Comparison of ENCODE assay signal across 7 mouse cellular contexts in the genomic region with DNA sequence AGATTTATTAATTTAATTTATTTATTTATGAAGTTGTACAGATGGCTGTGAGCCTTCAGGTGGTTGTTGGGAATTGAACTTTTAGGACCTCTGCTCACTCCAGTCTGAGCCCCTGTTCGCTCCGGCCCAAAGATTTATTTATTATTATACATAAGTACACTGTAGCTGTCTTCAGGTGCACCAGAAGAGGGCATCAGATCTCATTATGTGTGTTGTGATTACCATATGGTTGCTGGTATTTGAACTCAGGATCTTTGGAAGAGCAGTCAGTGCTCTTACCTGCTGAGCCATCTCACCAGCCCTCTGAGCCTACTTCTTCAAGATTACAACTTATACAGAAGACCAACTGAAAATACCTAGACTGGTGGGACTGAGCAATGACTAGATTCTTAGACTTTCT. TPM values are rescaled to one million over a fixed set of nuclear protein-coding genes. Genes with fewer than 3 reads are reported as not detected.
DNase-seq lines count a peak whose midpoint lies in the region; ATAC-seq and TF ChIP-seq lines count a peak whose summit lies in the region.
"Not testable (repeated sequence)": the region's sequence is repeated elsewhere in the genome, so short reads cannot be mapped to it uniquely, and the experiment has no call there.

No protein-coding gene starts in this region.

- not testable (repeated sequence) for H3K4me2 ChIP-seq in intestine, embryonic 14.5 days (ENCODE audit: low read length); liver, postnatal 0 days (ENCODE audit: low read depth, low read length)

- not testable (repeated sequence) for H3K9me3 ChIP-seq in MEL (replicated peaks; ENCODE audit: insufficient read depth, low read length); intestine, embryonic 14.5 days (ENCODE audit: control insufficient read depth, low read length); liver, postnatal 0 days (ENCODE audit: low read length)

- H3K27me3 ChIP-seq in MEL (ENCODE audit: control insufficient read depth in 1 of 2, insufficient read depth in 2 of 2, low read length in 2 of 2): peaks cover 3 to 10% of the 10 kb centered on the region in 2 experiments; a peak in 3 of 4 replicates
- not testable (repeated sequence) for H3K27me3 ChIP-seq in intestine, embryonic 14.5 days (replicated peaks; ENCODE audit: control insufficient read depth, insufficient read depth, low read length); liver, postnatal 0 days (ENCODE audit: insufficient read depth, low read length); splenic B cell, adult 2 months (ENCODE audit: control insufficient read depth, insufficient read depth, low read length, poor library complexity, severe bottlenecking)

- H3K27ac ChIP-seq in MEL (ENCODE audit: control insufficient read depth, low read depth, low read length); intestine, embryonic 14.5 days (ENCODE audit: low read depth); layer of hippocampus, adult 2 months; liver, postnatal 0 days (ENCODE audit: low read depth): not testable (repeated sequence)

- peak; percentile 9 for TF ChIP-seq RAD21 in MEL (IDR thresholded peaks at IDR 0.05; ENCODE audit: low read depth, low read length)

- H3K36me3 ChIP-seq in MEL (ENCODE audit: control insufficient read depth in 1 of 2, insufficient read depth in 2 of 2, low read length in 2 of 2); intestine, embryonic 14.5 days (ENCODE audit: control insufficient read depth, insufficient read depth, low read length); liver, postnatal 0 days (replicated peaks; ENCODE audit: insufficient read depth, low read length); splenic B cell, adult 2 months (ENCODE audit: control insufficient read depth, insufficient read depth, low read length, poor library complexity, severe bottlenecking): not testable (repeated sequence)

- H3K9ac ChIP-seq in MEL (ENCODE audit: control insufficient read depth, low read depth, low read length, poor library complexity, severe bottlenecking); intestine, embryonic 14.5 days (ENCODE audit: low read length); liver, postnatal 0 days (replicated peaks): not testable (repeated sequence)

- 69% methylated on average over 2 of the region's 2 CpGs for WGBS in intestine, embryonic 14.5 days
- 85% methylated on average over 2 of the region's 2 CpGs for WGBS in liver, postnatal 0 days (ENCODE audit: insufficient replicate concordance)

- not testable (repeated sequence) for TF ChIP-seq POLR2A in MEL (IDR thresholded peaks at IDR 0.05; ENCODE audit: control insufficient read depth in 1 of 2, insufficient read depth in 1 of 2, low read depth in 1 of 2, low read length in 2 of 2, poor library complexity in 1 of 2)

- ATAC-seq in intestine, embryonic 14.5 days (replicated peaks; ENCODE audit: low FRiP score, low TSS enrichment, low read depth); liver, postnatal 0 days: not testable (repeated sequence)

- not testable (repeated sequence) for H3K4me3 ChIP-seq in MEL (ENCODE audit: control insufficient read depth in 1 of 2, insufficient read depth in 1 of 2, low read depth in 2 of 2, low read length in 2 of 2); intestine, embryonic 14.5 days (ENCODE audit: low read depth, low read length); layer of hippocampus, adult 2 months; liver, postnatal 0 days (ENCODE audit: low read depth, low read length)

- not testable (repeated sequence) for H3K4me1 ChIP-seq in MEL (ENCODE audit: control insufficient read depth in 1 of 2, insufficient read depth in 2 of 2, low read length in 2 of 2); intestine, embryonic 14.5 days (replicated peaks; ENCODE audit: control insufficient read depth, insufficient read depth, low read length); liver, postnatal 0 days (ENCODE audit: insufficient read depth)

- TF ChIP-seq CTCF in MEL (IDR thresholded peaks at IDR 0.05 in 2 of 3, conservative IDR thresholded peaks at IDR 0.05 in 1 of 3; ENCODE audit: control insufficient read depth in 1 of 3, insufficient read depth in 1 of 3, low read depth in 2 of 3, low read length in 3 of 3, poor library complexity in 1 of 3, severe bottlenecking in 1 of 3): peak in 1 of 3 experiments; percentile 29; a peak in 1 of 6 replicates
- peak; percentile 50 for TF ChIP-seq CTCF in layer of hippocampus, adult 2 months (conservative IDR thresholded peaks at IDR 0.05)
- peak; percentile 39; the same call in 1 of the 2 replicates for TF ChIP-seq CTCF in liver, postnatal 0 days (IDR thresholded peaks at IDR 0.05; ENCODE audit: low read depth)

- H3K79me2 ChIP-seq in MEL (ENCODE audit: control insufficient read depth, insufficient read depth, low read length, poor library complexity): not testable (repeated sequence)

- DNase-seq in CD4-positive, CD25-positive, alpha-beta regulatory T cell, adult 2 months (ENCODE audit: low read depth, low spot score): peak; percentile 32
- not testable (repeated sequence) for DNase-seq in MEL (ENCODE audit: low read depth, low spot score); layer of hippocampus, adult 2 months (ENCODE audit: low spot score in 2 of 2); liver, postnatal 0 days
- DNase-seq in heart, adult 11 months: peak; percentile 53
- peak; percentile 1 for DNase-seq in intestine, embryonic 14.5 days (ENCODE audit: low spot score)
- DNase-seq in splenic B cell, adult 2 months (ENCODE audit: low read depth, low spot score): peak; percentile 62

- not testable (repeated sequence) for TF ChIP-seq EP300 in MEL (IDR thresholded peaks at IDR 0.05; ENCODE audit: low read depth in 1 of 2, low read length in 2 of 2); liver, postnatal 0 days (IDR thresholded peaks at IDR 0.05; ENCODE audit: low read depth)

TF ChIP-seq in MEL, 35 proteins besides CTCF, POLR2A, EP300 and RAD21:
- 0 out of 2 replicates have a peak, but pooled peaks have one; percentile 7 for TF ChIP-seq ZC3H11A (IDR thresholded peaks at IDR 0.05; ENCODE audit: low read depth, low read length)
- peak; percentile 32 for TF ChIP-seq SMC3 (IDR thresholded peaks at IDR 0.05; ENCODE audit: low read depth, low read length)

RNA-seq across cellular contexts. Expression of a gene that starts 7.8 kb away (rescaled TPM):
- 40.8 and 50.3 TPM in 2 replicates for total RNA-seq in MEL (2012; rRNA removed)
- polyA plus RNA-seq in MEL (2012; ENCODE audit: insufficient read depth in 1 of 2, insufficient read length in 2 of 2, low read depth in 1 of 2, low replicate concordance in 2 of 2, missing spikeins in 1 of 2): 10 to 100 TPM in 1 of 2 experiments, not detected in 1; 42.4 TPM
- polyA plus RNA-seq in intestine, embryonic 14.5 days (2014; fragmentation: Nextera tagmentation; extraction: Ambion mirVana): 55.1 and 56.1 TPM in 2 replicates
- total RNA-seq in layer of hippocampus, adult 2 months (2021): 10 to 100 TPM; 23.6 to 25.6 TPM
- 11.2 and 12.6 TPM in 2 replicates for polyA plus RNA-seq in liver, postnatal 0 days (2015; fragmentation: Nextera tagmentation; extraction: Ambion mirVana)

RNA-seq across cellular contexts. Expression of a gene that starts 12.0 kb away (rescaled TPM):
- total RNA-seq in MEL (2012; rRNA removed): 4.1 and 4.2 TPM in 2 replicates
- polyA plus RNA-seq in MEL (2012; ENCODE audit: insufficient read depth in 1 of 2, insufficient read length in 2 of 2, low read depth in 1 of 2, low replicate concordance in 2 of 2, missing spikeins in 1 of 2): 1 to 10 TPM in 1 of 2 experiments, not detected in 1; 8.6 TPM
- polyA plus RNA-seq in intestine, embryonic 14.5 days (2014; fragmentation: Nextera tagmentation; extraction: Ambion mirVana): 6.0 and 6.8 TPM in 2 replicates
- total RNA-seq in layer of hippocampus, adult 2 months (2021): 10 to 100 TPM; 40.3 to 44.6 TPM
- polyA plus RNA-seq in liver, postnatal 0 days (2015; fragmentation: Nextera tagmentation; extraction: Ambion mirVana): 3.5 and 4.5 TPM in 2 replicates
